24 mouse cellular contexts compared by ENCODE assay signal in the genomic region with DNA sequence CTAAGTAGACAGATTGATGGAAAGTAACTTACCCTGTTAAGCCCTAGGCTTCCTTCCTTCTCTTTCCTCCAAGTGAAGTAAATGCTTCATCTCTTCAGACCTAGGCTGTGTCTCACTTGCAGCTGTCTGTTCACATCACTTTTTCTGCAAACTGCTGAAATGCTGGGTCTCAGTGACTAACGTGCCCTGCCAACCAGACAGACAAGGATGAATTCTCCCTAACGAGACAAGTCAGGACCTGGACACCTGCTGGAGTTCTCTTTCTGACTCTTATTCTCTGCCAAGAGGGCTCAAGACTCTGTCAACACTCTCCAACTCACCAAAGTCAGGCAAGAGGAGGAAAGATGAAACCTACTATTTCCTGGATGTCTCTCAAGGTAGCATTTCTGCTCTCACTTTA. TPM values are rescaled to one million over a fixed set of nuclear protein-coding genes. Genes with fewer than 3 reads are reported as not detected.
"Had no signal": no experiment of that assay in that cellular context is flagged by ENCODE, and none has a peak within 500 bp of the region (broad histone marks: within the 10 kb centered on the region; RNA-seq: fewer than 3 reads in every experiment).

Gene Mss51 (minus strand): TSS at position 299 of the 400 bp plus-strand sequence.

- H3K4me2 ChIP-seq: forebrain, embryonic 15.5 days; heart, embryonic 11.5 days; heart, embryonic 13.5 days; heart, embryonic 15.5 days; hindbrain, embryonic 13.5 days; hindbrain, embryonic 15.5 days; kidney, embryonic 15.5 days; limb, embryonic 13.5 days; limb, embryonic 15.5 days; liver, embryonic 12.5 days had no signal

- H3K27me3 ChIP-seq: forebrain, embryonic 15.5 days; heart, embryonic 13.5 days; heart, embryonic 15.5 days; hindbrain, embryonic 13.5 days; hindbrain, embryonic 15.5 days; kidney, embryonic 15.5 days; limb, embryonic 13.5 days; limb, embryonic 15.5 days; liver, embryonic 12.5 days had no signal

- H3K4me3 ChIP-seq: forebrain, embryonic 15.5 days; heart, adult 2 months; heart, embryonic 13.5 days; heart, embryonic 15.5 days; hindbrain, embryonic 13.5 days; hindbrain, embryonic 15.5 days; kidney, embryonic 15.5 days; left cerebral cortex, adult 2 months; limb, embryonic 13.5 days; limb, embryonic 15.5 days; liver, embryonic 12.5 days had no signal

- DNase-seq: forebrain, postnatal 0 days; heart, adult 11 months; heart, adult 2 months; heart, postnatal 14 days; heart, postnatal 36 days; kidney, adult 11 months; kidney, adult 2 months; kidney, adult 9 months; kidney, postnatal 14 days; kidney, postnatal 36 days; layer of hippocampus, adult 9-11 months; layer of hippocampus, postnatal 36 days; left cerebral cortex, postnatal 4 days had no signal

RNA-seq across cellular contexts. Expression of gene Mss51, which starts in this region (rescaled TPM):
- polyA plus RNA-seq: forebrain, postnatal 0 days had no signal
